Mouse (Mus musculus): Measurements from ENCODE around the gene Gm20388. TPM values are rescaled to one million over a fixed set of nuclear protein-coding genes. Genes with fewer than 3 reads are reported as not detected.

Gm20388 gene
- polyA plus RNA-seq, 1 experiment from 2014 or later, result 12.4 TPM

DNA sequence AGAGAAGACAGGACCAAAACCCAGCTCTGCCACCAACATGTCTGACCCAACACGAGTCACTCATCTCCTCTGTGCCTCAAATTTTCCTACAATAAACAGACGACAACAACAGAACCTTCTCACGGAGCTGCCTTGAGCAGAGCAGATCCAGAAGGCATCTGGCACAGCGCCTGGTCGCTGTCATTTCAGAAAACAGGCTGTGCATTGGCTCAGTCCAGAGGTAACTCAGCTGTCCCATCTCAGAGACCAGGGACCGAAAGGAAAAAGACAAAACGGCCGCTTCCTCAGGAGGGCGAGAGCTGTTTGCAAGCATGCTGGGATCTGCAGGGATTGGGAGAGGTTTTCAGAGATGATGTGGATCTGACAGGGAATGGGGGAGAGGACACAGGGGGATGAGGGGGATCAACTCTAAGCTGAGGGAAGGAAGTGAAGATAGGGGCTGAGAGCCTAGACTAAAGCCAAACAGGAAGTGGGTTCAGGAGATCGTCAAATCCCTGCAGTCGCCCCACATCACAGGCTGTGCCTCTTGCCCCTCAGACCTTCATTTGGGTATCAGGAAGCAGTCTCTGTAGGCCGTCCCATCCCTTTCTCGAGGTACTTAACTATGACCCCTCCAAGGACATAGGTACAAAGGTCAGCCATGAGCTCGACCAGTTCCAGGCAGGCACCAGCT, 4067.7 kb downstream of the Gm20388 start:
- ATAC-seq, result no peak
- Histone ChIP-seq H3K27me3 (replicated peaks; ENCODE audit: control insufficient read depth, insufficient read depth, low read length) (no peaks in the 10 kb centered on the region), H3K4me2 (ENCODE audit: low read length) (no peak overlapping the region), H3K4me3 (ENCODE audit: low read length) (no peak overlapping the region), H3K9ac (ENCODE audit: low read depth, low read length) (no peak overlapping the region), H3K27ac (ENCODE audit: low read depth, low read length) (no peak overlapping the region), H3K9me3 (ENCODE audit: control insufficient read depth, low read length) (no peaks in the 10 kb centered on the region), H3K36me3 (ENCODE audit: control insufficient read depth, insufficient read depth, low read length) (no peaks in the 10 kb centered on the region), H3K4me1 (ENCODE audit: control insufficient read depth, insufficient read depth, low read depth, low read length) (peaks cover 13% of the 10 kb centered on the region)
- WGBS, result 70% methylated on average over 14 of the region's 14 CpGs

DNA sequence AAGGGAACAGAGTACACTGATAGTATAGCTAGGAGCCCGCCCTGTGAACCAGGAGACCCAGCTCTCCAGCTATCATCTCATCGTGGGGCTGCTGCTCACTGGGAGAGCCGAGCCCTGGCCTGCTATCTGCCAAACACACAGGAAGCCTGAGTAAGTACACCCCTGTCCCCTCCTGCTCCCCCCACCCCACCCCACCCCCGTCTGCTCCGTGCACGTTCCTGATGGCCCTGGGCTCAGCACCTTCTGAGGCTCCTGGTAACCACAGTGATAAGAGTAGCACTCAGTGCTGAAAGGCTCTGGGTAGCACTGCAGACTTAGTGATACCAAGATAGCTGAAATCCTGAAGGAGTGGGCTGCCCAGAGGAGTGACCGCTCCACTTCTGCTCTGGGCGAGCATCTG, 4068.3 kb downstream of the Gm20388 start:
- no peak overlapping the region for H3K4me3 ChIP-seq (ENCODE audit: low read length)
- no peaks in the 10 kb centered on the region for H3K36me3 ChIP-seq (ENCODE audit: control insufficient read depth, insufficient read depth, low read length)
- peaks cover 13% of the 10 kb centered on the region for H3K4me1 ChIP-seq (ENCODE audit: control insufficient read depth, insufficient read depth, low read depth, low read length)
- H3K4me2 ChIP-seq (ENCODE audit: low read length), result no peak overlapping the region
- H3K9me3 ChIP-seq (ENCODE audit: control insufficient read depth, low read length), result no peaks in the 10 kb centered on the region
- H3K27me3 ChIP-seq (replicated peaks; ENCODE audit: control insufficient read depth, insufficient read depth, low read length), result no peaks in the 10 kb centered on the region
- WGBS, result 77% methylated on average over 8 of the region's 8 CpGs
- ATAC-seq, result no peak
- no peak overlapping the region for H3K27ac ChIP-seq (ENCODE audit: low read depth, low read length)
- H3K9ac ChIP-seq (ENCODE audit: low read depth, low read length), result no peak overlapping the region

DNA sequence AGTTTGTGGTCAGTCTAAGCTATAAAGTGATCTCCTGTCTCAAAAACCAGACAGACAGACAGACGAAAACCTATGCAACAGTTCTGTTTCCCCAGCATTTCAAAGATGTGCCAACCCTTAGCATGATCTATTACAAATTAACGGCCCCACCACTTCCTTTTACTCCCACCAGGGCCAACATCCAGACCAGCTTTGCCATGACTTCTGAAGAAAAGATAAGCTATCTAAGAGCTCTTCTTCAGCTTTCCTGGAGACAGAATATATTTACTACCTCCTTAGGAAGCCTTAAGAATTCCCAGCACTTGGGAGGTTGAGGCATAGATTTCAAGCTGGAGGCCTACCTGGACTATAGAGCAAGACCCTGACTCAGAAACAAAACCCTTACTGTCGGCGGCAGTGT, 4069.6 kb downstream of the Gm20388 start:
- Histone ChIP-seq H3K9ac (ENCODE audit: low read depth, low read length) (0 out of 2 replicates have a peak overlapping the region, but pooled peaks have one; percentile 15), H3K36me3 (ENCODE audit: control insufficient read depth, insufficient read depth, low read length) (no peaks in the 10 kb centered on the region)

DNA sequence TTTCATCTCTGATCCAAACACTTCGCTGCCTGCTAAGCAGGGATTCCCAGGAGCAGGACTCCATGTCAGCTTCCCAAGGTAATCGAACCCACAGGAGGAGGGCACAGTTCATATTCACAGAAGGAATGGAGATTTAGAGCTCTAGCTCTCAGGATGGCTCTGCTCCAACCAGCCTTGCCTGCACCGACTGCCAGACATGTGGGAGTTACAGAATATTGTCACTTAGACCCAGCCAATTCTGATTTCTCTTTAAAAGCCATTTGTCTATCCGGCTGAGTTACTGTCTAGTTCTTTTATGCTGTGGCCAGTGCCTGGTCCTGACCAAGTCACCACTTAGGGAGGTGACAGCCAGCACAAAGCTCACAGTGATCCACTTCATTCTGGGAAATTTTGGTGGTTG, 4071.0 kb downstream of the Gm20388 start:
- peaks cover 13% of the 10 kb centered on the region for H3K4me1 ChIP-seq (ENCODE audit: control insufficient read depth, insufficient read depth, low read depth, low read length)
- peak overlapping the region; percentile 88 for H3K4me3 ChIP-seq (ENCODE audit: low read length)
- H3K27me3 ChIP-seq (replicated peaks; ENCODE audit: control insufficient read depth, insufficient read depth, low read length), result no peaks in the 10 kb centered on the region
- ATAC-seq, result no peak
- no peaks in the 10 kb centered on the region for H3K9me3 ChIP-seq (ENCODE audit: control insufficient read depth, low read length)
- peak overlapping the region; percentile 74 for H3K4me2 ChIP-seq (ENCODE audit: low read length)
- no peak overlapping the region for H3K27ac ChIP-seq (ENCODE audit: low read depth, low read length)
- no peaks in the 10 kb centered on the region for H3K36me3 ChIP-seq (ENCODE audit: control insufficient read depth, insufficient read depth, low read length)
- WGBS, result 42% methylated on average over 4 of the region's 4 CpGs
- H3K9ac ChIP-seq (ENCODE audit: low read depth, low read length), result peak overlapping the region; percentile 44

More for the DNA sequence above, 4069.6 kb downstream of the Gm20388 start:
- WGBS, result 81% methylated on average over 4 of the region's 4 CpGs
- H3K27me3 ChIP-seq (replicated peaks; ENCODE audit: control insufficient read depth, insufficient read depth, low read length), result no peaks in the 10 kb centered on the region
- no peak overlapping the region for H3K4me3 ChIP-seq (ENCODE audit: low read length)
- no peaks in the 10 kb centered on the region for H3K9me3 ChIP-seq (ENCODE audit: control insufficient read depth, low read length)
- peaks cover 13% of the 10 kb centered on the region for H3K4me1 ChIP-seq (ENCODE audit: control insufficient read depth, insufficient read depth, low read depth, low read length)
- no peak for ATAC-seq
- no peak overlapping the region for H3K4me2 ChIP-seq (ENCODE audit: low read length)
- H3K27ac ChIP-seq (ENCODE audit: low read depth, low read length), result no peak overlapping the region

DNA sequence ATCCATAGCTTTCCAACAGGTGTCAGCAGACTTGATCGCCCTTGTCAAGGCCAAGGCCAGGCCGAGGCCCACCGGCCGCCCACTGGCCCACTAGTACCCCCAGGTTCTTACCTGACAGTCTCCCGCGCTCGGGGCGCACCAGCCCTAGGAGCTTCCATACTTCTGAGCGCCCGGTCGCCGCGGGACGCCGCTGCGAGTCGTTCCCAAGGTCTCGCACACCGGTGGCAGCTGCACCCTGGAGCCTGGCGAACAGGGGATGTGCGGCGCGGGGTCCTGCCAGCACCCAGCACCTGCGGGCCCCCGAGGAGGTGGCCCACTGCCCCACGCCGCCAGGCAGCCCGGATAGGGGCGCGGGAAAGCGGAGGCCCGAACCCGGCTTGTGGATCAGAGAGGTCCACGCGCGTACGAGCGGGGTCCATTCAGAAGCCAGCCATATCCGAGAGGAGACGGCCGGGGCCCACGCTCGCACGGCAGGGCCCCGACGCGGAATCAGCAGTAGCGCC, 4071.7 kb downstream of the Gm20388 start:
- Histone ChIP-seq H3K4me2 (ENCODE audit: low read length) (peak overlapping the region; percentile 74), H3K36me3 (ENCODE audit: control insufficient read depth, insufficient read depth, low read length) (no peaks in the 10 kb centered on the region), H3K9ac (ENCODE audit: low read depth, low read length) (peak overlapping the region; percentile 88), H3K27me3 (replicated peaks; ENCODE audit: control insufficient read depth, insufficient read depth, low read length) (no peaks in the 10 kb centered on the region), H3K9me3 (ENCODE audit: control insufficient read depth, low read length) (no peaks in the 10 kb centered on the region), H3K4me1 (ENCODE audit: control insufficient read depth, insufficient read depth, low read depth, low read length) (peaks cover 13% of the 10 kb centered on the region), H3K27ac (ENCODE audit: low read depth, low read length) (peak overlapping the region; percentile 29; the same call in 1 of the 2 replicates), H3K4me3 (ENCODE audit: low read length) (peak overlapping the region; percentile 88)
- ATAC-seq, result no peak; the same call in 1 of the 2 replicates
- WGBS, result under 1% methylated on average over 44 of the region's 48 CpGs

DNA sequence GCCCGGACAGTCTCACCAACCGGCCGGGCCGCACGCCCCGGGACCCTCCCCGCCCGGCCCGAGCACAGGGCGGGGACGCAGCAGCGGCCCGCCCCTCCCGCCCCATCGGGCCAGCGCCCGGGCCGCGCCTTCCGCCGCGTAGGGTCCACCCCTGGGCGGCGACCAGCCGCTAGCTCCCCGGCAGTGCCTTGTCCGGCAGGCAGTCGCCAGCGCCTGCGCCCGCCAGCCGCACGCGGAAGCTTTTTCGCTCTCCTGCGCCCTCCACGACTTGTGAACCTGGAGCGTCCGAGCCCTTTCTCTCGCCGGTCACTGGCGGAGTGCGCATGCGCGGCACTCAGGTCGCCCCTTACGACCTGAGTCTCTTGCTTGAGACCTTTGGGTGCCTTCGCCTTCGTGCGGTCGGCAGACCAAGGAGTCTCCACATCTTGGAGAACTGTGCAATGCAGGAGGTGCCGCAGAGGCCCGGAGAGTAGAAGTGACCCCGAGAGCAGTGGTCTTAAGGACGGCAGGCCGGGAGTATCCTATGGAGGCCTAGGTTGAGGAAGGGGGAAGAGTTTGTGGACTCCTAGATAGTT, 4072.3 kb downstream of the Gm20388 start, which contains the start of gene Abcb10:
Gene Abcb10, minus strand, starts transcription at position 297 of the 575 bp plus-strand sequence.
- Histone ChIP-seq H3K27me3 (replicated peaks; ENCODE audit: control insufficient read depth, insufficient read depth, low read length) (no peaks in the 10 kb centered on the region), H3K4me3 (ENCODE audit: low read length) (peak within 1 kb of the TSS; percentile 88), H3K9ac (ENCODE audit: low read depth, low read length) (peak within 1 kb of the TSS; percentile 88), H3K36me3 (ENCODE audit: control insufficient read depth, insufficient read depth, low read length) (no peaks in the 10 kb centered on the region), H3K27ac (ENCODE audit: low read depth, low read length) (peak within 1 kb of the TSS; percentile 29), H3K4me1 (ENCODE audit: control insufficient read depth, insufficient read depth, low read depth, low read length) (peaks cover 13% of the 10 kb centered on the region), H3K9me3 (ENCODE audit: control insufficient read depth, low read length) (no peaks in the 10 kb centered on the region), H3K4me2 (ENCODE audit: low read length) (peak within 1 kb of the TSS; percentile 74)
- under 1% methylated on average over 51 of the region's 56 CpGs for WGBS
- peak; percentile 94 for ATAC-seq

DNA sequence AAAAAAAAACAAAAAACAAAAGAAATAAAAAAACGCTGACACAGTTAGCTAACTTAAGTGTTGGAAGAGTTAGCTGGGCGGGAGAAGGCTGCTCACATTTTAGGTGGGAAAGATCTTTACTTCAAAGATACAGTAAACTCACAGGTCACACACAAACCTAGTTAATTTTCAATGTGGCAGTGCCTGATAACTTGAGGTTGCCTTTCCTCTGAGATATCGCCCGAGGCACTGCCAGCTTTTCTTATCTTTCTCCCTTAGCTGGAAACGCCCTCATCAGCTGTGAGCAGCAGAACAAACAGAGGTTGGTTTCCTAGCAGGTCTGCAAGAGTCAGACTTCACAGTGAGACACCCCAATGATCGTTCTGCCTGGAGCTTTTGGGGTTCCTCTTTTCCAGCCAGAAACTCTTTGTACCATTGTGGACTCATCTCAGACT, 4078.0 kb downstream of the Gm20388 start:
- no peak overlapping the region for H3K4me2 ChIP-seq (ENCODE audit: low read length)
- no peaks in the 10 kb centered on the region for H3K36me3 ChIP-seq (ENCODE audit: control insufficient read depth, insufficient read depth, low read length)
- H3K9me3 ChIP-seq (ENCODE audit: control insufficient read depth, low read length), result no peaks in the 10 kb centered on the region
- H3K4me1 ChIP-seq (ENCODE audit: control insufficient read depth, insufficient read depth, low read depth, low read length), result no peaks in the 10 kb centered on the region
- H3K27me3 ChIP-seq (replicated peaks; ENCODE audit: control insufficient read depth, insufficient read depth, low read length), result no peaks in the 10 kb centered on the region
- 77% methylated on average over 6 of the region's 6 CpGs for WGBS
- no peak overlapping the region for H3K4me3 ChIP-seq (ENCODE audit: low read length)
- ATAC-seq, result no peak
- no peak overlapping the region for H3K27ac ChIP-seq (ENCODE audit: low read depth, low read length)
- H3K9ac ChIP-seq (ENCODE audit: low read depth, low read length), result no peak overlapping the region

DNA sequence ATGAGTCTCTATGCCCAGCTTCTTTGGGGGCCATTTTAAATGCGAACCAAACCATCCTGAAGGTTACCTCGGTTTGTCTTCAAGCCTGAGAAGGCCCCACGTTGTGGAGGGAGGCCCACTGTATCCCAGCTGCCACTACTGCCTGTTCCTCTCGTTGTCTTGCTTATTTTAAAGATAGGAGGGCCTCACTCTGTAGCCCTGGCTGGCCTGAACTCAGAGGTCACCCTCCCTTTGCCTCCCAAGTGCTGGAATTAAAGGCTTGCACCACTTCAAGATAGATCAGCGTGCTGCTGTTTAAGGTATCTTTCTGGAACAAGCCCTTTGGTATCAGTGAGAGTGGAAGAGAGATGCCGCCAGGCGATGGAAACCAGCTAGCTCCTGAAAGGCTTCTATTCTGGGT, 4078.5 kb downstream of the Gm20388 start:
- no peak for ATAC-seq
- 76% methylated on average over 7 of the region's 7 CpGs for WGBS
- Histone ChIP-seq H3K9me3 (ENCODE audit: control insufficient read depth, low read length) (no peaks in the 10 kb centered on the region), H3K27me3 (replicated peaks; ENCODE audit: control insufficient read depth, insufficient read depth, low read length) (no peaks in the 10 kb centered on the region), H3K4me1 (ENCODE audit: control insufficient read depth, insufficient read depth, low read depth, low read length) (no peaks in the 10 kb centered on the region), H3K9ac (ENCODE audit: low read depth, low read length) (no peak overlapping the region), H3K27ac (ENCODE audit: low read depth, low read length) (no peak overlapping the region), H3K36me3 (ENCODE audit: control insufficient read depth, insufficient read depth, low read length) (no peaks in the 10 kb centered on the region), H3K4me2 (ENCODE audit: low read length) (no peak overlapping the region), H3K4me3 (ENCODE audit: low read length) (no peak overlapping the region)

DNA sequence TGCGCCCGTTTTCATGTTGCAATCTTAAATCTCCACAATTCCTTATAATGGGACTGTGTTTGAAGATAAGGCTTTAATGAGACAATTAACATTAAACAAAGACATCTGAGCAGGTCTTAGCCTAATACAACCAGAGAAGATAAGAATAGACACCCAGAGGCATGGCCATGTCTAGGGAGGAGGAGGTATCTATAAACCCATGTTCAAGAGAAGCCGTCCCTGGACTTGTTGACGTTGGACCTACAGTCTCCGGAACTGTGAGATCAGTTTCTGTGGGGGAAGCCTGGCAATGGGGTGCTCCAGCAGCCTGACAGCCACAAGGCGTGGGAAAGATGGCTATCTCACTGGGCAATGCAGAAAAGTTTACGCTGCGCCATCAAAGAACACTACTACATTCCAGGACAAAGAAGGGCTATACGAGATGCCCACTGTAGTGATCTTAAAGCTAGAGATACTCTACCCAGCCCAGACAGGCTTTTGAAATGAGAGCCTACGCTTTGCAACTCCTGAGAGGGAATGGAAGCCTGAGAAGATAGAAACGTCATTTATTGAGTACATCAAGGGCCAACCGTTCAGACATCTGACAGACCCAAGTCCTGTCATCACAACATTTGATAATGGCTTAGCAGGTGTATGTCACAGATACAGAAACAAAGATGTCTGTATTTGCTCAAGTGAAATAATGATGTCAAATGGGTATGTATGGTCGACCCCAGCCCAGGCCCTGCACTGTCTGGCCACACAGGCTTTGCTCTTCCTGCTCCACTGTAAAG, 4079.8 kb downstream of the Gm20388 start:
- no peaks in the 10 kb centered on the region for H3K9me3 ChIP-seq (ENCODE audit: control insufficient read depth, low read length)
- no peak for ATAC-seq
- H3K27ac ChIP-seq (ENCODE audit: low read depth, low read length), result no peak overlapping the region
- H3K27me3 ChIP-seq (replicated peaks; ENCODE audit: control insufficient read depth, insufficient read depth, low read length), result no peaks in the 10 kb centered on the region
- H3K4me1 ChIP-seq (ENCODE audit: control insufficient read depth, insufficient read depth, low read depth, low read length), result no peaks in the 10 kb centered on the region
- no peaks in the 10 kb centered on the region for H3K36me3 ChIP-seq (ENCODE audit: control insufficient read depth, insufficient read depth, low read length)
- no peak overlapping the region for H3K9ac ChIP-seq (ENCODE audit: low read depth, low read length)
- H3K4me3 ChIP-seq (ENCODE audit: low read length), result no peak overlapping the region
- H3K4me2 ChIP-seq (ENCODE audit: low read length), result no peak overlapping the region
- WGBS, result 92% methylated on average over 13 of the region's 13 CpGs
